Mouse (Mus musculus) mouse embryonic stem cell (cell line): Measurements from ENCODE around the gene Ptprt.

ENCODE experiments used
- in situ Hi-C, 2 experiments: fragments of 300-500 bp; cut with MboI; formaldehyde crosslinking; loops; 1 replicate in 1 of 2; 3 replicates in 1 of 2; pipeline ENCODE4 v1.14.3; 2019 to 2020; ENCODE audit warnings: low sequenced_read_pairs in 2 of 2, low pct_unique_long_range_greater_than_20kb in 1 of 2, mixed read lengths in 1 of 2; ENCODE audit not compliant: unreplicated experiment in 1 of 2

Gene Ptprt

DNA sequence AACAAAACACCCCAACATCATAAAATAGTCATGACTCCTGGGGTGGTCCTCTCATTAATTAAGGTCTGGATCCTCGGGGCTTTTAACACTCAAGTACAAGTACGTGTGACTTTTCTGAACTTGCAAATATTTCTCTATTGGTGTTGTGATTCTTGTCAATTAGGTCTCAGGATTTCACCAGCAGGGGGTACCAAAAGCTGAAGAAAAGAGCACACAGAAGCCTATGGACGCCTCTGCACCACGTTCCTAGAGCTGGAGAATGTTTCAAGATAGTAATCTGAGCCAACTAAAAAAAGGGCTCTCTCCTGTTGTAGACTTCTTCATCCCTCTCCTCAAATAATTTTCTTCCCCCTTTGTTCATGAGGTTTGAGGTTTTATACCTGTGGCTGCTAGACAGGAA lies 1000.1 kb downstream of the Ptprt start:
- in situ Hi-C loops: no loop called here

DNA sequence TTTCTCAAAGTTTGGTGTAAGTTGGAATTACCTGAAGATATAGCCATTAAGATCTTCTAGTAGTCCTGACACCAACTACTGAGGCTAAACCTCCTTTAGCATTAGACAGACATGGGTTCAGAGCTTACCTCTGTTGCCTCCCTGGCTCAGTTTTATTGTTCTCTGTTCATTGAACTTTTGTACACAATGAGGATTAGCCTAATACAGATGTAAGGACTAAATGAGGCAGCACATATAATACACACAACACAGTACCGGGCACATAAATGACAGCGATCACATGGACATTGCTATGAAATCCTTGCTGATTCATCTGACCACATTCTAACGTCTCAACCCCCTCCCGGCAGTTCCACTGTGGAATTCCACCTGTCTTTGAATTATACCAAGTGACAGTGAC lies 1003.9 kb downstream of the Ptprt start:
- in situ Hi-C loops: no loop called here

DNA sequence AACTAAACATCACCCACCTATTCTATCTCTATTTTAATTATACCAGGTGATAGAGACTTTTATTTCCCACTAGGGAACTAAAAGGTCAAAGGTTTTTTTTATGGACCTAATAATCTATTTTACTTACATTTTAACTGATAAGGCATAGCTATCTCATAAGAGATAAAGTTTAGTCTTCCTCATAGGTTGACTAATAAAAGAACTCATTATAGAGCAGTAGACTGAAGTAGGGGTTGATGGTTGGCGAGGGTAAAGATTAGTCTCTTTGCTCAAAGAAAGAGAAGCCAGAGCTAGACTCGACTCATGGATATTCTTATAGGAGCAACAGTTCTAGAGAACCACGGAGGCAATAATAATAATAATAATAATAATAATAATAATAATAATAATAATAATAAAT lies 1004.3 kb downstream of the Ptprt start:
- in situ Hi-C loops: no loop called here

DNA sequence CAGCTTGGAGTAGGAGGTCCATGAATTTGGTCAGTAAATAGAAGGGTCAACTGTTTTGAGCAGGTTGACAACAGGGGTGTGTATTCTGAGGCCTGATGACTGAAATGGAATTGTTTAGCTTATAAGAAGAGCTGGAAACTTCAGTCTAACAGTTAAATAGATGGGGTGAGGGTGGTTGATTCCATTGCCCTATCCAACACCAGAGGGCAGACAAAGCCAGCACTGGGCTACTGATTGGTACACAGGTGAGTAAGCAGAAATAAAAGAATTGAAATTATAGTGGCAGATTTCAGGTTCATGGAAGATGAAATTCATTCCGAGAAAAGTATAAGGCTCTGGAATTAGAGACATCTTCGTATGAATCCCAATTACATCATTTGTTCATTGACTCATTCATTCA lies 1020.1 kb downstream of the Ptprt start:
- in situ Hi-C loops: no loop called here

DNA sequence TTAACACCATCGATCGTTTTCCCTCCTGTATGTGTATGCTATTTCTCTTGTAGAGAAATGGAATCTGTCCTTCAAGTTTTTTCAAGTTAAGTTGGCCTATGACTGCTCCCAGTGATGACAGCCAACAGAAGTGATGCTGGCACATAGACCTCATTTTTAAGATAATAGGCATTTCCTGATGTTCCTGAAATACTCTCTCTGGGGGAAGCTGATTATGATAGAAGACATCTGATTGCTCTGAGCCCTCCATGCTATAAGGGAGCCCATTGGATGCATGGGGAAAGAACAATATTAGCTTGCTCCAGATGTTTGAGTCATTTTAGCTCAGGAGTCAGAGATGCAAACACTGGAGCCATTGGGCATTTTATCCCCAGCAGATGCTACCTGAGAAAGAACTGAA lies 1026.9 kb downstream of the Ptprt start:
- in situ Hi-C loops: no loop called here

DNA sequence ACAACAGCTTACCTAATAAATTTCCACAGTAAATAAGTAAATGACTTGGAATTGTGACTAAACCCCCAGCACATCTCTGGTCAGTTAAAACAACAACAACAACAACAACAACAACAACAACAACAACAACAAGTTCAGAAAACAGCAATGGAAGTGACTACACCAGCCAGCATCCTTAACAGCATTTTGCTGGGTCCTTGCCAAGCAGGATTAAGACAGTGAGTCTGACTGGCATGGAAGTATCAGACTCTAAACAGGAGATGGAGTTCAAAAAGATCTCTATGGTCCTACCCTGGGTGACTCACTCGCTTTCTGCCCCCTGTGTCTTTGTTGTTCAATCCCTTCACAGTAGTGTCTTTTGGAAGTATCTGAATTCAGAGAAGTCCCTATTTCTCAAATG lies 1035.1 kb downstream of the Ptprt start:
- in situ Hi-C loops: no loop called here

DNA sequence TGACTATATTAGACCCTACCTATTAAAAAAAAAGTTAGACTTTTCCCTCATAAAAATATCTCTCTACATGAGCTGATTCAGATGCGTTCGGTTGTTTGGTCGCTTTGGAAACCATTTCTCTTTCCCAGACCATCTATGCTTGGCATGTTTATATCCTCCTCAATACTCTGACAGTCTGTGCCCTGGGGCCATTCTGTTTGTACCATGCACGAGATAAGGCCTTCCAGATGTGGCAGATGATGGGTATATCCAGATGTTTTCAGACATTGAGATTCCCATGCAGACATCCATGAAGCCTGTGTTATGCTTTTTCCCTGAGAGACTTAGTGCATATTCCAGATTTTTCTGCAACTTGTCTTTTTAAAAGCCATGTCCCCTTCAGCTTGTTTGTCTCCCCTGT lies 1052.5 kb downstream of the Ptprt start:
- in situ Hi-C loops: no loop called here

DNA sequence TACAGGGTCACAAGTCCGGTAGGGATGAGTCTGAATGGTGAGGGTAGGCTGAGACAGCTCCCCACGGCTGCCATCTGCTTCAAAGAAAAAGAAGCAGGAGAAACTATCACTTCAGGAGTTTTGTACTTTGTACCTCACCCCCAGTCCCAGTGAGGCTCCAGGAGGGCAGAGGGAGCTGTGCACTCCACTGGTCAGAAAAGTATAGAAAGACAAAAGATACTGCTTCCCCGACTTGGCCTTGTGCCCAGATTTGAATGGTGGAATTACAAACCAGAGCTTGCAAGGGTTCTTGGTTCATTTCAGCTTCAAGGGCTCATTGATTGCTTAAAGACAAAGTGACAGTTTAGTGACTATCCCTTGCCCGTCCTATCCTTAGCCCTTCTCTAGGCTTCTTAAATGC lies 1053.6 kb downstream of the Ptprt start:
- in situ Hi-C loops: no loop called here

DNA sequence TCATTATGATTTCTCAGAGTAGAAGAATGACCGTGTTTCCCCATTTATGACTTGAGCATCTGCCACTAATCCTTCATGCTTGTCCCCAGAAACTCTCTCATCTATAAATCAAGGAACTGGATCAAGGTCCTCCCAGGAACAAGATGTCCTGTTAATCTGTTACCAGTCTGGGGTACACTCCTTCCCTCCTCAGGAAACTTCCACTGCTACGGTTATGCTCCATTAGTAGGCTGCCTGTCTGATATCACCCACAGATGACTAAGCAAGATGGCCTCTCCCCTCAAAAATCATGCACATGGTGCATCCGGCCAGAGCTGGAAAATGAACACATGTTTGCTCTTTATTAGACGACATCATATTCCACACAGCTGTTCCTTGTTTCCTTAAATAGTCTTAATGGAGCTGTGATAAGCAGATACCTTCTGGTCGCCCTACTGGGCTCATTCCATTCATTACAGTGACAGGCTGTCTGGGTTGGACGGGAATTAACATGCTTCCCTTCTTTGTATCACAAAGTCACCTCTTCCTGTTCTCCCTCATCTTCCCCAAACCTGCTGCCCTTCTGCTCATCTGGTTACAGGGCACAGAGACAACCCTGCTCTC lies 1060.6 kb downstream of the Ptprt start:
- in situ Hi-C loops: no loop called here

DNA sequence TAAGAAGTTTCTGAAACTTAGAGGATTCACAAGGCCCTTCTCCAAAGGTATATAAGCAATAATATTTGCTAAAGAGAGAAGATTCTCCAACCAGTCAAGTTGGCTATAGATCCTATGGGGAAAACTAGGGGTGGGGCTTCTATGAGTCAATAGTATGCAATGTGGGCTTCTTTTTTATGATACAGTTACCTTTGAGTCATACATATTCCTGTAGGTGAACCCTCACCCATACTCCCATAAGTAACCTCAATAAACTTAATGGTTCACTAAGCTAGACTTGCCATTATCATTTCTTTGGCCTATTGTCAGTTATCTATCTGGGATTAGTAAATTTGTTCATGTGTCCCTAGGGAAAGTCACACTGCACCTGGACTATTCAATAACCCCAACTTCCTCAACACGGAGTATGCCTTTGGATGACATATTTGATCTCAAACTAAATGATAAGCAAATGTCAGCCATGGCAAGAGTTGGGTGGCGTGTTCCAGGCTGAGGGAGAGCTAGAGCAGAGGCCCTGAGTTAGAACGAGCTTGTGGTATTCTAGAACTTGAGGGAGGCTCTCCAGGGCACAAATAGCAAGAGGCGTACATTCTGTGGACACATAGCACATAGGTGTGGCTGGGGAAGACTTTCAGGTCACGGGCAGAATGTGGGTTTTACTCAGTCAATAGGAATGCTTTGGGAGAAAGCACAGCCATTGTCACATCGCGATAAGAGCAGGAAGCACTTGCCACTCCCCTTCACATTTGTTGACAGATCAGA lies 1067.4 kb downstream of the Ptprt start:
- in situ Hi-C loops: loop anchor here in 1 of 2 experiments (25.0 kb wide), 1 partner anchor 356 kb away; no protein-coding TSS in a partner anchor

DNA sequence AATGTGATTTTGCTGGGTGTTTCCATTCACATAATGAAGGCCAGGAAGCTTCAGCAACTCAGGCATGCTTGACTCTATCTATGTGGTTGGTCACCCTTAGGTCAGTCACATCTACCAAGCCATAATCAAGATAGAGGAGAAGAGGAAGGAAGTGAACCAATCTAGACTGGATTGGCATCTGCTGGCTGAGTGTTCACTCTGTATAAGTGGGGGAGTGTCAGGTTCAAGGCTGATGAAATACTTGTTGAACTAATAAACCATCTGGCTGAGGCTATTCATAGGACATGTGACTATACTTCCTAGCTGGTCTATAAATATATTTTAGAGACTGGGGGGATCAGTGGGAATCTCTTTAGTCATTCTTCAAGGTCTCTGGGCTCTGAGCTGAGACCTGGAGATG lies 1086.5 kb downstream of the Ptprt start:
- in situ Hi-C loops: no loop called here

DNA sequence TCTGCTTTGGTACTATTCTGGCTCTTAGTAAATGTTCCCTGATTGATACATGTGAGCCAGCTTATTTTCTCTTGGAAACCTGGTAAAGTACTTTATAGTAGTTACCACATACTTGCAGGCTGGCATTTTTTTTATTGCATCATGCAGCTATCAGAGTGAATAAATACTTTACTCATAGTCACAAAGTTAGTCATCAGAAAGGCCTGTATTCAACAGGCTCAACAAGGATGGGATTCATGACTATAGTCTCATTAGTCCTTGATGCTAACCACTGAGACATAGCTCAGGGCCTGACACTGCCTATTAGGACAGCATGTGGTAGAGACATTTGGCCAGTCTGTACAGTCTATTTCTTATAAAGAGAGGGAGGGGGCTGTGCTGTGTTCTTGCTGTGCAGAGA lies 1088.7 kb downstream of the Ptprt start:
- in situ Hi-C loops: no loop called here

DNA sequence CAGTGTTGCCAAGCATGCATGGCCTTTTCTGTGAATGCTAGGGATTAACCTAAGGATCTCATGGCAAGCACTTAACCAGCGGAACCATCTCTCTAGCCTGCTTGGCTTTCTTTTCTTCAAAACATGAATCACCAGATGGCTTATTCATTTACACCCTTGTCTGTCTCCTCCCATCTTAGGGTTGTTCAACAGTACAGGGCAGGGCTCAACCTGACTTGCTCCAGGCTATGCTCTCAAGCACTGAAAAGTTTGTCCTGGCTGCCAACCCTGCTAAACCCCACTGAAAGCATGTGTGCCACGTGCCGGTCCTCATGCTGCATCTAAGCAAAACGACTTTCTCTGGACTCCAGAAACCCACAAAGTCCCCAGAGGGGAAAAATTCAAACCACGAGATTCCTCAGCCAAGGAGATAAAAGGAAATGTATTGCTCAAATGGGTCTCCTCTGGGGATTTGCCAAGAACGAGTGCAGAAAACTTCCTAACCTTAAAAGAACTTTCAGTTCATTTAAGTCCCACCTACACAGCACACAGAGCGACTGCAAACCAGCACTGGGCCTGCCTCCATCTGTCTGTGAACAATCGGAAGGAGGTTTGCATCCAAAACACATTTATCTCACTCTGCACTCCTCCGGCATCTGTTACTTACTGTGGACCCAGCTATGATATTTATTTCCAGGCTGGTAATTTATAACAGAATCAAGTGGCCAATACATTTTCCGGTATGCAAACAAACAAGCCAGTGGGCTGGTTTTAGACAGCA lies 1090.5 kb downstream of the Ptprt start:
- in situ Hi-C loops: no loop called here

DNA sequence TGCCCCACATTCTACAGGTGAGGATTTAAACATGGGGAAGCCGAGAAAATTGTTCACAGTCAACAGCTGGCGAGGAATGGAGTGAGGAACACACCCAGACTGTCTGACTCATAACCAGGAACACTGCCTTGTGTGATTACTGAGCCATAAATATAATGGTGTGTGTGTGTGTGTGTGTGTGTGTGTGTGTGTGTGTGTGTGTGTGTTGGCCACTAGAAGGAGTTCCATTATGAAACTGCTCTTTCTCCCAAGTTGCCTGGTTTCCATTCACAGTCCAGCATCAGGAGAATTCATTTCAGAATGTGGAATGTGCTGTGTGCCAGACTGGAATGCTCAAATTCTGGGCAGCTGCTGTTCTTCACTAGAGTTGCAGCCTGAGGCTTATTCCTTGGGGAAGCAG lies 1099.4 kb downstream of the Ptprt start:
- in situ Hi-C loops: no loop called here

DNA sequence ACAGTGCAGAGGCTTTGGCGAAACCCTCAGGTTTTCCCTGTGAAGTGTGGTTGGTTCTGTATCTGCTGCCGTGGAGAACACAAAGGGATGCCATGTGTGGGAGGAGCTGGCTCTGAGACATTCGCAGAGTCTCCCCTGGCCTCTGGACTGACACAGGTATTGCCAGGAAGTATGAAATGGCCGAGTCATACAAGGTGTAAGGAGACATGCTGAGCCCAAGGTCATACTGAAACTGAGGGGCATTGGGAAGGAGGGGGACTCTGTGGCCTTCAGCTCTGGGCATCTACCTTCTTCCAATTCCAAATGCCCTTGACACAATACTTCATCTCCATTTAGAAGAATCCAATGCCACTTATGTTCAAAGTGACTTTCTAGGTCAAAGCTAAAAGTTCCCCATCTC lies 1103.1 kb downstream of the Ptprt start:
- in situ Hi-C loops: no loop called here

DNA sequence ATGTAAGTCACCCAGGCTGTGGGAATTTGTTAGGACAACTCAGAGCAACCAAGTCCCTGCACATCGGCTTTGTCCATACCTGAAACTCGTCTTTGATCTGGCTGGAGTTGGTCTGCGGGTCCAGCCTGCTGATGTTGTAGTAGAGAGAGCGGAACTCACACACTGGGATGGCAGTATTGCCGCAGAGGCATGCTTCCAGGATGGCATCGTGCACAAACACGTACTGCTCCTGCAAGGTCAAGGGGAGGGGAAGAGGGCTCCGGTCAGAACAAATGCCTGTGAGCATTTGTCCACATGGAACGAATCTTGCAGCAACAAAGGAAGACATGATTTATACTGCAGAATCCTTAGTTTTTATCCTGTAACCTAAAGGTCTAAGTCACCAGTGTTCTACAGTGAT lies 1107.3 kb downstream of the Ptprt start:
- in situ Hi-C loops: no loop called here

DNA sequence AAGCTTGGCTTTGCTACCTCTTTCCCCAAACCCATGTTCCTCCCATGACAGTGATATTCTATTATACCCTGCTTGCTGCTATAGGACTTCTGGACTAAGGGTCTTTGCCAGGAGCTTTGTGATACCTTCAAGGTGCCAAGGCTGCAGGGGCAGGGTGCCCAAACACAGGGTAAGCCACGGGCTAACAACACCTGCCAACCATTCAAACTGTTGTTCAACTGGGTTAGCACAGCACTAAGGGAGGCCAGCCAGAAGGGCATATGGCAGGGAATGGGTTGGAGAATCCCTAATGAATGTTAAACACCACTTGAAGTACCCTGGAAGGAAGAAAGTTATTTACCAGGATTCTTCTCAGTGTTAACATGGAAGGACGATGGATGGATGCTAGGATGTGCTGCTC lies 1108.9 kb downstream of the Ptprt start:
- in situ Hi-C loops: no loop called here

DNA sequence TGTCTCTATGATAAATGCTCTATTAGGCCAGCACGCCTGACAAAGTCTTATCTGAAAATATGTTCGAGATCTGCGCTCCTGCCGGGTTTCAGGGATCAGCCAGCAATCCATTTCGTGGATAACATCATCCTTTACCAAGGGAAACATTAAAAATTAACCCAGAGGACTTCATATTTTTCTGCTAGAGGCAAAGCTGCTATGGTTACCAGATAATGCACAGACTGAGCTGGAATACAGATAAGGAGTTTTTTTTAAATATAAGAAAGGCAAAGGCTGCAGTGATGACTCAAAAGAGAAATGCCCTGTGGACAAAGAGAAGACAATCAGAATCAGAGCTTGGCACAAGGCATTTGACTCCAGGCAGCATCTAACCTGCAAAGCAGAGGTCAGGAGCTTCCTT lies 1111.4 kb downstream of the Ptprt start:
- in situ Hi-C loops: no loop called here

DNA sequence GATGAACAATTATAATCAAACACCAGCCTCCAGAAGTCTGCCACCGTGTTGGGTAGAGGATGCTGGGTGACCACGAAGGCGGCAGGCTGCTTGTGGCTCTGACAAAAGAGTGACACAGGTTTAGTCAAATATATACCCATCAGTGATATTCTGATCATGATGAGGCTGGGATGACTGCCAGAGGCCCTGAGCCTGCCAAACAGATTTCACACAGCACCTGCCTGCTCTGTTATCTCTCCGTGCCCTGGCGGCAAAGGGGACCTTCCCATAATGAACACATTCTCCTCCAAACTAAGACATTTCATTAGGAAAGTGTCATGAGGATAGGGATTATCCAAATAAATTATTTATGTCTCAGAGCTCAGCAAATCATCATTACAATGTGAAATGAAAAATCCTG lies 1113.6 kb downstream of the Ptprt start:
- in situ Hi-C loops: no loop called here

DNA sequence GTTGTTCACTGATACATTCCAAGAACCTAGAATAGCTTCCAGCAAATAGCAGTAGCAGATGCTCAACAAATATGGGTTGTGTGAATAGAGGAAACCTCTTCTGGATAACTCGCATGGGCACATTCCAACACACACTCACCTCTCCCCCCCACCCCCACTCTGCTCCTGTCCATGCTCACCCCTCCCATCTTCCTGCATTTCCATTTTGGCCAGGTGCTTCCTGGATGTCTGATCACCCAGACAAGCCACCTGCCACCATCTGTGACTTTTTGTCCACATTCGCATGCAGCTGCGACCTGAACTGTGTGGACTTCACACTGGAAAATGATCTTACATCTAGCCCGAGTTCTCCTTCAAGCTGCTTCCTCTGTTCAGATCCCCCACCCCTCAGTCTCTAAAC lies 1115.5 kb downstream of the Ptprt start:
- in situ Hi-C loops: no loop called here
